Mouse (Mus musculus): ENCODE data around the gene Rpl35. TPM values are rescaled to one million over a fixed set of nuclear protein-coding genes. Genes with fewer than 3 reads are reported as not detected.

The Rpl35 gene
- polyA plus RNA-seq, 2 experiments = 465 to 714 TPM

DNA sequence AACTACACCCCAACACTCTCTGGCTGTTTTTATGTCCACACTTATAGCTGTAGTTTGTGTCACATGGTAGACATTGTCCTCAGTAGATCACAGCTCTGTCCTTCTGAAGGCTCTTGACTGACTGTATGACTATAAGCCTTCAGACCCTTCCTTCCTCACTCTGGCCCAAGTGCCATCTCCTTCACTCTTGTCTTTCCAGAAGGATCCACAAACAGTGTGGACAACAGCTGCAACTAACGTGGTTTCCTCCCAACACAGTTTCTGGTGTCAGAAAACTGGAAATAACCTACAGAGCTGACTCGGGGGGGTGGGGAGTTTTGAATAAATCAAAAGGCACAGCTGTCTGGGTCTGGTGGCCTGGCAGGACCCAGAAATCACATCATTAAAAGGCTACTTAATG lies 49.4 kb downstream of the Rpl35 start:
- H3K27ac ChIP-seq = no peak overlapping the region
- H3K9ac ChIP-seq (replicated peaks) = no peak overlapping the region
- TF ChIP-seq CTCF (IDR thresholded peaks at IDR 0.05; ENCODE audit: low read depth) (no peak), EP300 (IDR thresholded peaks at IDR 0.05; ENCODE audit: low read depth) (no peak)
- H3K9me3 ChIP-seq (ENCODE audit: control insufficient read depth, low read length) = no peaks in the 10 kb centered on the region
- peaks cover 4% of the 10 kb centered on the region in 2 experiments; a peak in 2 of 4 replicates for H3K4me1 ChIP-seq (replicated peaks; ENCODE audit: control insufficient read depth in 2 of 2, insufficient read depth in 2 of 2, low read length in 1 of 2)
- no peak for ATAC-seq (ENCODE audit: insufficient read depth)
- WGBS (ENCODE audit: insufficient replicate concordance) = 40% methylated on average over 2 of the region's 2 CpGs
- H3K27me3 ChIP-seq (ENCODE audit: control insufficient read depth, insufficient read depth, low read length) = no peaks in the 10 kb centered on the region
- H3K4me3 ChIP-seq (ENCODE audit: insufficient read depth in 1 of 2, low read depth in 2 of 2, low read length in 2 of 2) = no peak overlapping the region
- no peak overlapping the region for H3K4me2 ChIP-seq (ENCODE audit: low read depth)
- no peaks in the 10 kb centered on the region for H3K36me3 ChIP-seq (replicated peaks; ENCODE audit: control insufficient read depth, insufficient read depth, low read depth)
- no peak for DNase-seq (ENCODE audit: low read depth in 3 of 3, low spot score in 3 of 3)

DNA sequence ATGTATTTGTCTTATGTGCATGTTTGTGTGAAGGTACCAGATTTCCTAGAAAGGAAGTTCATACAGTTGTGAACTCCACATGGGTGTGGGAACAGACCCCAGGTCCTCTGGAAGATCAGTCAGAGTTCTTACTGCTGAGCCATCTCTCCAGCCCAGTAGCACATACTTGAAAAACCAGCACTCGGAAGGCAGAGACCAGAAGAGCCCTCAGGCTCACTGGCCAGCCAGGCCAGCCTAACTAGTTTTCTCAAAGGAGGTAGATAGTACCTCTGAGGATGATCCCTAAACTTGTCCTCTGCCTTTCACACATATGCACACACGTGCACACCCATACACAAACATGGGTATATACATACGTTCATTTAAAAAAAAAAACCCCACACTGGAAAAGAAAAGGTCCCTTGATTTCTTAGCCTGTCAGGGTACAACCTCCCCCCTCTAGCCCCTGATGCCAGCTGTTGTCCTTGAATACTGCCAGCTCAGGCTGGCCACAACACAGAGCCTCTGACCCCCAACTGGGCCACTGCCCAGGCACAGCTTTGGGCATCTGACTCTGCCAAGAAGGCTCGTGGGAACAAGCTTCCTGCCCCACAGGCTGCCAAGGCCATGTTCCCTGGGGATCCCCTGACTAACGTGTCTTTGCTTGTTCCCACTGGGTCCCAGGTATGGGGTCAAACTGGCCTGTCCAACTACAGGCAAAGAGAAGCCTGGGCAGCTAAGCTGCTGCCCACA lies 52.1 kb downstream of the Rpl35 start:
- ATAC-seq (ENCODE audit: insufficient read depth) = no peak
- Histone ChIP-seq H3K4me1 (replicated peaks; ENCODE audit: control insufficient read depth in 2 of 2, insufficient read depth in 2 of 2, low read length in 1 of 2) (peaks cover 10 to 14% of the 10 kb centered on the region in 2 experiments; a peak in 3 of 4 replicates), H3K27me3 (ENCODE audit: control insufficient read depth, insufficient read depth, low read length) (no peaks in the 10 kb centered on the region), H3K36me3 (replicated peaks; ENCODE audit: control insufficient read depth, insufficient read depth, low read depth) (no peaks in the 10 kb centered on the region), H3K9me3 (ENCODE audit: control insufficient read depth, low read length) (no peaks in the 10 kb centered on the region), H3K27ac (no peak overlapping the region), H3K4me3 (ENCODE audit: insufficient read depth in 1 of 2, low read depth in 2 of 2, low read length in 2 of 2) (no peak overlapping the region), H3K4me2 (ENCODE audit: low read depth) (no peak overlapping the region), H3K9ac (replicated peaks) (no peak overlapping the region)
- TF ChIP-seq EP300 (IDR thresholded peaks at IDR 0.05; ENCODE audit: low read depth) (no peak), CTCF (IDR thresholded peaks at IDR 0.05; ENCODE audit: low read depth) (no peak)
- DNase-seq (ENCODE audit: low read depth in 3 of 3, low spot score in 3 of 3) = no peak
- 60% methylated on average over 5 of the region's 5 CpGs for WGBS (ENCODE audit: insufficient replicate concordance)

Other genes with a start within 250 kb of the Rpl35 start
- gene Nr6a1, start 77.9 kb downstream of the Rpl35 start, polyA plus RNA-seq (2012; rRNA removed) = 1.2 and 1.3 TPM in 2 replicates
- gene Nr6a1, start 77.9 kb downstream of the Rpl35 start, polyA plus RNA-seq (2014; fragmentation: Nextera tagmentation; extraction: Ambion mirVana) = 0.86 and 0.90 TPM in 2 replicates
- 0.02 and 0.07 TPM in 2 replicates for gene Olfml2a, start 73.6 kb downstream of the Rpl35 start, polyA plus RNA-seq (2012; rRNA removed)
- gene Olfml2a, start 73.6 kb downstream of the Rpl35 start, polyA plus RNA-seq (2014; fragmentation: Nextera tagmentation; extraction: Ambion mirVana) = 0.06 and 0.10 TPM in 2 replicates
- 0.29 and 0.42 TPM in 2 replicates for gene Wdr38, start 8.1 kb downstream of the Rpl35 start, polyA plus RNA-seq (2012; rRNA removed)
- 0.29 and 0.58 TPM in 2 replicates for gene Wdr38, start 8.1 kb downstream of the Rpl35 start, polyA plus RNA-seq (2014; fragmentation: Nextera tagmentation; extraction: Ambion mirVana)
- 14.9 and 29.8 TPM in 2 replicates for gene Arpc5l, start 276 bp downstream of the Rpl35 start, polyA plus RNA-seq (2012; rRNA removed)
- 54.1 and 55.5 TPM in 2 replicates for gene Arpc5l, start 276 bp downstream of the Rpl35 start, polyA plus RNA-seq (2014; fragmentation: Nextera tagmentation; extraction: Ambion mirVana)
- gene Golga1, start 59.9 kb upstream of the Rpl35 start, polyA plus RNA-seq (2012; rRNA removed) = 5.9 and 9.0 TPM in 2 replicates
- gene Golga1, start 59.9 kb upstream of the Rpl35 start, polyA plus RNA-seq (2014; fragmentation: Nextera tagmentation; extraction: Ambion mirVana) = 9.1 and 9.5 TPM in 2 replicates
- 0.77 and 1.1 TPM in 2 replicates for gene Scai, start 185.1 kb upstream of the Rpl35 start, polyA plus RNA-seq (2012; rRNA removed)
- gene Scai, start 185.1 kb upstream of the Rpl35 start, polyA plus RNA-seq (2014; fragmentation: Nextera tagmentation; extraction: Ambion mirVana) = 0.98 and 1.7 TPM in 2 replicates
- 19.4 and 21.9 TPM in 2 replicates for gene Ppp6c, start 220.8 kb upstream of the Rpl35 start, polyA plus RNA-seq (2012; rRNA removed)
- 46.9 and 53.0 TPM in 2 replicates for gene Ppp6c, start 220.8 kb upstream of the Rpl35 start, polyA plus RNA-seq (2014; fragmentation: Nextera tagmentation; extraction: Ambion mirVana)

Measured in liver, embryonic 14.5 days (tissue).